In genomic region chr16:92455488-92455887, GRCm38 (mm10) we compare ENCODE assay signal across 19 mouse cellular contexts. TPM values are rescaled to one million over a fixed set of nuclear protein-coding genes. Genes with fewer than 3 reads are reported as not detected.
DNase-seq lines count a peak whose midpoint lies in the region; ATAC-seq and TF ChIP-seq lines count a peak whose summit lies in the region.
"Had no signal": no experiment of that assay in that cellular context is flagged by ENCODE, and none has a peak within 500 bp of the region (broad histone marks: within the 10 kb centered on the region; RNA-seq: fewer than 3 reads in every experiment).

No protein-coding gene starts in this region.

- H3K36me3 ChIP-seq in hindbrain, postnatal 0 days (ENCODE audit: insufficient read depth, low read length): no peaks in the 10 kb centered on the region
- peaks cover 15% of the 10 kb centered on the region for H3K36me3 ChIP-seq in hindbrain, embryonic 10.5 days
- H3K36me3 ChIP-seq in midbrain, embryonic 10.5 days: peaks cover 8% of the 10 kb centered on the region
- peaks cover 8% of the 10 kb centered on the region for H3K36me3 ChIP-seq in midbrain, embryonic 16.5 days (ENCODE audit: control insufficient read depth, insufficient read depth, low read length)
- H3K36me3 ChIP-seq: hindbrain, embryonic 15.5 days had no signal

- no peaks in the 10 kb centered on the region for H3K27me3 ChIP-seq in hindbrain, postnatal 0 days (ENCODE audit: insufficient read depth, low read length)
- H3K27me3 ChIP-seq in hindbrain, embryonic 10.5 days (ENCODE audit: insufficient read depth, poor library complexity, severe bottlenecking): no peaks in the 10 kb centered on the region
- H3K27me3 ChIP-seq in midbrain, embryonic 10.5 days (ENCODE audit: low read depth, poor library complexity, severe bottlenecking): no peaks in the 10 kb centered on the region
- no peaks in the 10 kb centered on the region for H3K27me3 ChIP-seq in midbrain, embryonic 16.5 days (ENCODE audit: control insufficient read depth, insufficient read depth, low read depth, low read length)
- H3K27me3 ChIP-seq: forebrain, embryonic 13.5 days; hindbrain, embryonic 15.5 days; midbrain, embryonic 12.5 days had no signal

- H3K9me3 ChIP-seq in hindbrain, postnatal 0 days (ENCODE audit: low read length): no peaks in the 10 kb centered on the region
- H3K9me3 ChIP-seq in hindbrain, embryonic 10.5 days: no peaks in the 10 kb centered on the region
- H3K9me3 ChIP-seq in midbrain, embryonic 10.5 days (replicated peaks): no peaks in the 10 kb centered on the region
- no peaks in the 10 kb centered on the region for H3K9me3 ChIP-seq in midbrain, embryonic 16.5 days (replicated peaks; ENCODE audit: control insufficient read depth, low read length, poor library complexity, severe bottlenecking)
- H3K9me3 ChIP-seq: forebrain, embryonic 13.5 days; heart, embryonic 12.5 days; hindbrain, embryonic 15.5 days; midbrain, embryonic 12.5 days had no signal

- H3K4me2 ChIP-seq in hindbrain, postnatal 0 days (ENCODE audit: low read depth, low read length): no peak overlapping the region
- H3K4me2 ChIP-seq in midbrain, embryonic 16.5 days (ENCODE audit: low read length): no peak overlapping the region
- H3K4me2 ChIP-seq: forebrain, embryonic 13.5 days; heart, embryonic 12.5 days; hindbrain, embryonic 15.5 days; midbrain, embryonic 12.5 days had no signal

- no peak overlapping the region for H3K4me3 ChIP-seq in hindbrain, postnatal 0 days (ENCODE audit: low read length)
- no peak overlapping the region for H3K4me3 ChIP-seq in hindbrain, embryonic 10.5 days
- H3K4me3 ChIP-seq in left cerebral cortex, adult 2 months: no peak overlapping the region
- H3K4me3 ChIP-seq in midbrain, embryonic 10.5 days: no peak overlapping the region
- no peak overlapping the region for H3K4me3 ChIP-seq in midbrain, embryonic 16.5 days (ENCODE audit: low read depth, low read length)
- H3K4me3 ChIP-seq in embryonic fibroblast, embryonic 13.5 days (ENCODE audit: insufficient read depth, low read length): no peak overlapping the region
- H3K4me3 ChIP-seq: forebrain, embryonic 13.5 days; heart, embryonic 12.5 days; hindbrain, embryonic 15.5 days; midbrain, embryonic 12.5 days had no signal

- intact Hi-C loops in left cerebral cortex, adult 2 months (cut with DNase I): no loop called here

- no peak overlapping the region for H3K9ac ChIP-seq in hindbrain, postnatal 0 days (replicated peaks; ENCODE audit: low read length)
- H3K9ac ChIP-seq in midbrain, embryonic 16.5 days (ENCODE audit: low read depth, low read length): no peak overlapping the region
- H3K9ac ChIP-seq: forebrain, embryonic 13.5 days; heart, embryonic 12.5 days; hindbrain, embryonic 15.5 days; midbrain, embryonic 12.5 days had no signal

- TF ChIP-seq CTCF in hindbrain, postnatal 0 days (IDR thresholded peaks at IDR 0.05; ENCODE audit: low read depth): peak; percentile 58
- peak; percentile 11; the same call in 1 of the 2 replicates for TF ChIP-seq CTCF in left cerebral cortex, adult 2 months (IDR thresholded peaks at IDR 0.05)
- peak; percentile 34; the same call in 1 of the 2 replicates for TF ChIP-seq CTCF in embryonic fibroblast, embryonic 13.5 days (IDR thresholded peaks at IDR 0.05; ENCODE audit: borderline replicate concordance, insufficient read depth, low read length)

- no peak overlapping the region for H3K27ac ChIP-seq in hindbrain, postnatal 0 days
- H3K27ac ChIP-seq in hindbrain, embryonic 10.5 days: no peak overlapping the region
- no peak overlapping the region for H3K27ac ChIP-seq in left cerebral cortex, adult 2 months
- H3K27ac ChIP-seq in midbrain, embryonic 10.5 days (replicated peaks): 0 out of 2 replicates have a peak overlapping the region, but pooled peaks have one; percentile 17
- H3K27ac ChIP-seq in midbrain, embryonic 16.5 days (ENCODE audit: low read length): no peak overlapping the region
- no peak overlapping the region for H3K27ac ChIP-seq in embryonic fibroblast, embryonic 13.5 days (ENCODE audit: insufficient read depth, low read length)
- H3K27ac ChIP-seq: forebrain, embryonic 13.5 days; hindbrain, embryonic 15.5 days; macrophage; midbrain, embryonic 12.5 days had no signal

- H3K4me1 ChIP-seq in hindbrain, postnatal 0 days (ENCODE audit: insufficient read depth, low read length): no peaks in the 10 kb centered on the region
- peaks cover 15% of the 10 kb centered on the region; the same call in 1 of the 2 replicates for H3K4me1 ChIP-seq in hindbrain, embryonic 10.5 days (replicated peaks)
- peaks cover 13% of the 10 kb centered on the region; the same call in 1 of the 2 replicates for H3K4me1 ChIP-seq in midbrain, embryonic 10.5 days
- peaks cover under 1% of the 10 kb centered on the region; the same call in 1 of the 2 replicates for H3K4me1 ChIP-seq in midbrain, embryonic 16.5 days (ENCODE audit: control insufficient read depth, insufficient read depth, low read length)
- H3K4me1 ChIP-seq in embryonic fibroblast, embryonic 13.5 days (ENCODE audit: control insufficient read depth, insufficient read depth, low read length): no peaks in the 10 kb centered on the region

- 62% methylated on average over 8 of the region's 8 CpGs for WGBS in hindbrain, postnatal 0 days
- 69% methylated on average over 8 of the region's 8 CpGs for WGBS in hindbrain, embryonic 10.5 days
- WGBS in midbrain, embryonic 10.5 days: 67% methylated on average over 8 of the region's 8 CpGs
- WGBS in midbrain, embryonic 16.5 days: 57% methylated on average over 8 of the region's 8 CpGs

- peak; percentile 24 for DNase-seq in hindbrain, postnatal 0 days (ENCODE audit: low spot score)
- DNase-seq in hindbrain, embryonic 10.5 days (ENCODE audit: low spot score): no peak
- DNase-seq in left cerebral cortex, adult 2 months (ENCODE audit: extremely low spot score in 1 of 2, low spot score in 2 of 2): no peak
- DNase-seq in left cerebral cortex, adult 18-20 months (ENCODE audit: low spot score in 2 of 2): no peak
- no peak for DNase-seq in midbrain, embryonic 10.5 days (ENCODE audit: low spot score)
- DNase-seq in gastrocnemius, postnatal 4 days (ENCODE audit: low spot score in 2 of 2): no peak
- DNase-seq: B cell, adult 2 months; cerebellum, adult 9-11 months; gastrocnemius, postnatal 36 days; kidney, postnatal 14 days; thymus, adult 2 months had no signal

- no peak for ATAC-seq in hindbrain, postnatal 0 days
- ATAC-seq in midbrain, embryonic 16.5 days: no peak
- ATAC-seq: forebrain, embryonic 13.5 days had no signal

- no peak for TF ChIP-seq POLR2A in embryonic fibroblast, embryonic 13.5 days (IDR thresholded peaks at IDR 0.05; ENCODE audit: low read depth, low read length)

RNA-seq across cellular contexts. Expression of gene Rcan1, which starts 15.2 kb away (rescaled TPM):
- total RNA-seq in hindbrain, postnatal 0 days (2014; rRNA removed): 78.9 and 87.1 TPM in 2 replicates
- polyA plus RNA-seq in hindbrain, postnatal 0 days (2015; fragmentation: Nextera tagmentation; extraction: Ambion mirVana): 63.0 and 67.4 TPM in 2 replicates
- 39.3 and 39.6 TPM in 2 replicates for polyA plus RNA-seq in hindbrain, embryonic 10.5 days (2016; fragmentation: Nextera tagmentation; extraction: Ambion mirVana)
- 10 to 100 TPM; 57.0 to 63.6 TPM for total RNA-seq in left cerebral cortex, adult 2 months (2021)
- 10 to 100 TPM; 59.2 to 69.2 TPM for total RNA-seq in left cerebral cortex, adult 18-20 months (2021)
- 38.8 and 40.6 TPM in 2 replicates for polyA plus RNA-seq in midbrain, embryonic 10.5 days (2016; fragmentation: Nextera tagmentation; extraction: Ambion mirVana)
- polyA plus RNA-seq in midbrain, embryonic 16.5 days (2015; fragmentation: Nextera tagmentation; extraction: Ambion mirVana): 76.3 and 80.8 TPM in 2 replicates
- 25.9 and 35.3 TPM in 2 replicates for polyA plus RNA-seq in embryonic fibroblast, embryonic 13.5 days (2011; ENCODE audit: insufficient read length, low read depth, missing spikeins)
- total RNA-seq in gastrocnemius, postnatal 4 days (2021): 10 to 100 TPM; 31.1 to 37.8 TPM

RNA-seq across cellular contexts. Expression of gene Clic6, which starts 30.0 kb away (rescaled TPM):
- 4.5 and 6.2 TPM in 2 replicates for total RNA-seq in hindbrain, postnatal 0 days (2014; rRNA removed)
- 7.7 and 8.9 TPM in 2 replicates for polyA plus RNA-seq in hindbrain, postnatal 0 days (2015; fragmentation: Nextera tagmentation; extraction: Ambion mirVana)
- polyA plus RNA-seq in hindbrain, embryonic 10.5 days (2016; fragmentation: Nextera tagmentation; extraction: Ambion mirVana): 5.4 and 9.3 TPM in 2 replicates
- total RNA-seq in left cerebral cortex, adult 2 months (2021): 1 to 10 TPM; 1.7 to 2.6 TPM
- total RNA-seq in left cerebral cortex, adult 18-20 months (2021): 1 to 10 TPM in 1 of 2 experiments, under 1 TPM in 1; 0.98 to 1.7 TPM
- 1.5 and 2.1 TPM in 2 replicates for polyA plus RNA-seq in midbrain, embryonic 10.5 days (2016; fragmentation: Nextera tagmentation; extraction: Ambion mirVana)
- 2.7 and 3.2 TPM in 2 replicates for polyA plus RNA-seq in midbrain, embryonic 16.5 days (2015; fragmentation: Nextera tagmentation; extraction: Ambion mirVana)
- not detected in 2 replicates for polyA plus RNA-seq in embryonic fibroblast, embryonic 13.5 days (2011; ENCODE audit: insufficient read length, low read depth, missing spikeins)
- under 1 TPM; 0.20 to 0.23 TPM for total RNA-seq in gastrocnemius, postnatal 4 days (2021)
- total RNA-seq: neutrophil, adult 5-6 weeks had no signal
- polyA plus RNA-seq: macrophage had no signal
